Mouse (Mus musculus): ENCODE measurements around the gene Slc7a8.

GRCm38 (mm10) chr14:54802428-54802827, 20.7 kb upstream of the Slc7a8 start:
- TF ChIP-seq CTCF (IDR thresholded peaks at IDR 0.05; ENCODE audit: low read depth): no peak
- no peak for TF ChIP-seq EP300 (IDR thresholded peaks at IDR 0.05; ENCODE audit: low read depth)

Measured in liver, postnatal 0 days (tissue).